Mouse (Mus musculus) ES-Bruce4 (cell line): ENCODE data around the gene Sugct. TPM values are rescaled to one million over a fixed set of nuclear protein-coding genes. Genes with fewer than 3 reads are reported as not detected.

Source experiments
- H3K27ac ChIP-seq: 2 replicates; pipeline ENCODE4 v1.5.1; 2012; ENCODE audit warnings: low read length, inconsistent platforms; ENCODE audit not compliant: insufficient read depth
- H3K27me3 ChIP-seq: 2 replicates; pipeline ENCODE4 v1.6.1; 2012; ENCODE audit warnings: mild to moderate bottlenecking, low read length, inconsistent platforms; ENCODE audit not compliant: control insufficient read depth, poor library complexity, insufficient read depth, severe bottlenecking
- H3K36me3 ChIP-seq: 2 replicates; pipeline ENCODE4 v1.6.1; 2012; ENCODE audit warnings: inconsistent platforms, mild to moderate bottlenecking, low read length, moderate library complexity; ENCODE audit not compliant: control insufficient read depth, poor library complexity, insufficient read depth, severe bottlenecking
- H3K4me1 ChIP-seq: one replicate; pipeline ENCODE4 v1.8.1; 2011; ENCODE audit warnings: low read length; ENCODE audit not compliant: control insufficient read depth, insufficient read depth
- H3K4me3 ChIP-seq: 2 replicates; pipeline ENCODE4 v1.5.1; 2011; ENCODE audit warnings: low read depth, mild to moderate bottlenecking, low read length
- H3K9ac ChIP-seq: 2 replicates; pipeline ENCODE4 v1.6.1; 2012; ENCODE audit warnings: low read depth, mild to moderate bottlenecking, inconsistent platforms; ENCODE audit not compliant: poor library complexity, severe bottlenecking
- H3K9me3 ChIP-seq: replicated peaks from 2 replicates; pipeline ENCODE4 v1.6.1; 2012; ENCODE audit warnings: mild to moderate bottlenecking, low read length, inconsistent platforms; ENCODE audit not compliant: control insufficient read depth, poor library complexity, insufficient read depth, severe bottlenecking
- CTCF ChIP-seq: IDR thresholded peaks from one replicate; pipeline ENCODE4 v1.8.1; 2011; ENCODE audit warnings: low read depth, low read length
- EP300 ChIP-seq: IDR thresholded peaks from 2 replicates; pipeline ENCODE4 v1.6.1; 2011; ENCODE audit warnings: low read depth, low read length; ENCODE audit not compliant: insufficient read depth
- POLR2A ChIP-seq: IDR thresholded peaks from one replicate; pipeline ENCODE4 v1.8.1; 2011; ENCODE audit warnings: low read length; ENCODE audit not compliant: insufficient read depth
- polyA plus RNA-seq: library from polyadenylated mRNA; stranded (reverse); fragments of >200 nt; gene quantifications from 2 replicates; pipeline ENCODE4 v1.2.4, GENCODE M21; 2011; ENCODE audit warnings: low read depth; ENCODE audit not compliant: missing spikeins, insufficient read depth, insufficient read length

The Sugct gene
- polyA plus RNA-seq, 1 experiment: 2.8 TPM

DNA sequence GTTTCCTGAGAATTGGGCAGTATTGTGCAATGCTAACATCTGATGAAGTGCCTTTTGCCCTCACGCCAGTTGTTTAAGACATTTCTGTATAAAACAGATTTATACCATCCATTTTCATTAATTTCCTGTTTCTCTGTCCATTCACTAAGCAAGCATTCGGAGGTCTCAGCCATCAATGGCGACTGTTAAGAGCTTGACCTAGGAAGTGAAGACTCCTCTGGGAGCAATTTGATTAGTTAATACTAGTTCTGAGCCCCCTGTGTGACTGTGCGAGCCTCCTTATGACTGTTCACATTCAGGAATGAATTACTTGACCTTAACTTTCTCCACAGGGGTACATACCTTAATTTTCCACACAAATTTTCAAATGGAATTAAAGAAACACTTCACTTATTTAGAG is 743.3 kb downstream of the Sugct start:
- Histone ChIP-seq H3K4me3 (no peak overlapping the region), H3K4me1 (no peaks in the 10 kb centered on the region), H3K9ac (no peak overlapping the region), H3K36me3 (no peaks in the 10 kb centered on the region), H3K9me3 (no peaks in the 10 kb centered on the region; the same call in 1 of the 2 replicates), H3K27ac (no peak overlapping the region), H3K27me3 (no peaks in the 10 kb centered on the region)
- no peak for TF ChIP-seq POLR2A
- no peak for TF ChIP-seq EP300
- TF ChIP-seq CTCF: no peak

DNA sequence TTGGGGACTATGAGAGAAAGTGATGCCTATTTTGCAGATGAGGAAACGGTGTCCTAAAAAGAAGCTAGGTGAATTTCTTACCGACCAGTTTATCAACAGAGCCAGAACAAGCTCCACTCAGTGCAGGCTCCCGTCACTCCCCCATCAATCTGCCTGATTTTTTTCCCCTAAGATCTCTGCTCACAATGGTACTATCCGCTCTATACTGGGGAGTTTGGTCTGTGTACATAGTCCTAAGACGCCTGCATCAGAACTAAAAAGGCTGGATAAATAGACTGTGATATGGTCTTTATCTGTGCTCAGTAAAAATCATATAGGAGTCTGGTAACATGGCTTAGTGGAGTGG is 755.9 kb downstream of the Sugct start:
- no peak overlapping the region for H3K4me3 ChIP-seq
- no peak for TF ChIP-seq EP300
- no peak for TF ChIP-seq POLR2A
- no peak for TF ChIP-seq CTCF

DNA sequence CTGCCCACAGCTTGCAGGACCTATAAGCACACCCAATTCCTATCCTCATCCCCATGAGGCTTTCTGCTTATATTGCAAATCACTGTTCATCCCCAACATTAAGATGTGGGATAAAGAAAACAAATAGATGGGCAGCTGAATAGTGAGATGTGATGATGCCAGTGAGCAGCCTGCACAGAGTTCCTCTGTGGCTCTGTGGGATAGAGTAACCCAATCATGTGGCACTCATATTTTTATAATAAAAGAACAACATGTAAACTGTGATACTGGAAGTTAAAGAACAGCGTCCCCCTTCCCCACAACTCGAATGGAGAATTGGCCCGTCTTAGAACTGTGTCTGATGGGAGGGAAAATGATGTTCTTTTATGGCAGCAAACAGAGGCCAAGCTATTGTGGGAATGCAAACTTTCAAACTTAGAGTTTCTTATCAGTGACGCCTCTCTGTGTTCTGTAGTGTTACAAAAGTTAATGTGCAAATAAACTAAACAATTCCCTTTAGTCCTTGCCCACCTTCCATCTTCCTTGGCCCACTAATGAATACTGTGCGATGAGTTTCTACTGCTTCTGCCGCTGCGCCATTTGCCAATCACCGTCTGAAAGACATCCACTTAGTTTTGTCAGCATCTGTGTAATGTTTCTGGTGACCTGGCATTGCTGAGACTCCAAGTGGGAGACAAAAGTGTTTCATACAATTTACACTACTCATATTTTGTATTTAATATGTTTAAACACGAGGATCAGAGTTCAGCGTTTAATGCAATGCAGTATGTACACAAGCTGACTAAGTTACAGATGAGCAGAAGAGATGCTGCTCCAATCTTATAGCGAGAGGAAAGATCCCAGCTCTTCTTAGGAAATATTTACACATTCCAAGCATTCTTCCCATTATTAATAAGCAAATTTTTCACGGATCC is 756.5 kb downstream of the Sugct start:
- Histone ChIP-seq H3K27me3 (no peaks in the 10 kb centered on the region), H3K4me1 (no peaks in the 10 kb centered on the region), H3K27ac (no peak overlapping the region), H3K9me3 (peaks cover 3% of the 10 kb centered on the region; the same call in 1 of the 2 replicates), H3K9ac (no peak overlapping the region), H3K4me3 (no peak overlapping the region), H3K36me3 (no peaks in the 10 kb centered on the region)
- no peak for TF ChIP-seq POLR2A
- TF ChIP-seq EP300: no peak
- no peak for TF ChIP-seq CTCF

More for the DNA sequence above, 755.9 kb downstream of the Sugct start:
- H3K36me3 ChIP-seq: no peaks in the 10 kb centered on the region
- H3K9ac ChIP-seq: no peak overlapping the region
- no peak overlapping the region for H3K27ac ChIP-seq
- peaks cover 3% of the 10 kb centered on the region; the same call in 1 of the 2 replicates for H3K9me3 ChIP-seq
- H3K27me3 ChIP-seq: no peaks in the 10 kb centered on the region
- H3K4me1 ChIP-seq: no peaks in the 10 kb centered on the region

DNA sequence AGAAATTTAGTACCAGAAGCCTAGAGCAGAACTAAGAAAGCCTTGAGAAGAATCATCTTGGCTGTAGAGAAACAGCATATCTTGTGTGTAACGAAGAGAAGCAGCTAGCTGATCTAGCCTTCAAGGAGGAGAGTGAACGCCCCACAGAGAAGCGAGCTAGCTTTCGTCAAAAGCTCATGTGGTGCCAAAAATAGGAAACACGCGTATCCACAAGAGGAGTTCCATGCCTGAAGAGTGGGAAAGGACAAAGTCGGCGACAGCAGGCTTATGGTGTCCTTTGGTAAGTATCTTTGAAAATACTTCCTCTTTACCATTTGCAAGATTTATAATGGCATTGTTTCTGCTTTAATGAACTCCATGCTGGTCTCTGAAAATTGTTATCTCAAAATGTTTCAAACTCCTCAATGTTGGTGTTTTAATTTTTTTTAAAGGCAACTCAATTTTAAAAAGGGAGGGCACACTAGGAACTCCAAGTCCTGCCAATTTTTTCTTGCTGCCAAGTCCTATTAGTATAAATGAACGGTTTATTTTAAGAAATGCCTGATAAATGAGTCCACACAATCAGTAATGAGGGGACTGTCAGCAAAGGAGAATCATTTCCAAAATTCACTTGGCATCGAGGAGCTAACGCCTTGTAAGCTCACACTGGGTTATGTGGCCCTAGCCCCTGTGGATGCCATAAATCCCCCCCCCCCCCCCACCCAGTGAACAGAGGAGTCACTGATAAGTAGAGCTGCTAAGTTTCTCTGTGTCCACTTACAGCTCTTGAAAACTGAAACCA is 757.7 kb downstream of the Sugct start:
- Histone ChIP-seq H3K4me3 (no peak overlapping the region), H3K9ac (no peak overlapping the region), H3K9me3 (peaks cover 3% of the 10 kb centered on the region; the same call in 1 of the 2 replicates), H3K4me1 (no peaks in the 10 kb centered on the region), H3K27me3 (no peaks in the 10 kb centered on the region), H3K36me3 (no peaks in the 10 kb centered on the region), H3K27ac (no peak overlapping the region)
- no peak for TF ChIP-seq EP300
- no peak for TF ChIP-seq CTCF
- TF ChIP-seq POLR2A: no peak

DNA sequence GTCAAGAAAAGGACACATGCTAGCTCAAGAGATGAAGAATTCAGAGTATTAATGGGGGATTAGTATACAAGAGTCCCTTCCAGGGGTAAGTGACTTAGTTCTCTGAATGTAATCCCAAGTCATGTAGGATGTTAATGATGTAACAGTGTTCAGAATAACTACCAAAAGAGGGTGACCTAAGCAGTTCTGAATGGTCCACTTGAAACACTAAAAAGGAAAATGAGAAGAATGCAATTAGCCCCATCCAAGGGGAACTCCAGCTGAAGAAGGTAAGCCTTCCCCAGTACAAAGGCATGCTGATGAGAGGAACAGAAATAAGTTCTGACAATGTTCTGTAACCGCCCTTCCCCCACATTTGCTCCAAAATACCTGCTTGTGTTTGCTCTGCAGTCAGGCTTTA is 760.3 kb downstream of the Sugct start:
- Histone ChIP-seq H3K27ac (no peak overlapping the region), H3K9me3 (peaks cover 3% of the 10 kb centered on the region; the same call in 1 of the 2 replicates), H3K27me3 (no peaks in the 10 kb centered on the region), H3K9ac (no peak overlapping the region), H3K36me3 (no peaks in the 10 kb centered on the region), H3K4me3 (no peak overlapping the region), H3K4me1 (no peaks in the 10 kb centered on the region)
- TF ChIP-seq CTCF: no peak
- no peak for TF ChIP-seq POLR2A
- no peak for TF ChIP-seq EP300
